Mouse (Mus musculus) bone marrow, adult 2 months (tissue): ENCODE measurements around the gene Rpl21.

Source experiments
- CTCF ChIP-seq: fragments of 200-500 bp; IDR thresholded peaks from 2 replicates; pipeline ENCODE4 v1.5.1; 2011; ENCODE audit warnings: low read length, control low read depth; ENCODE audit not compliant: control insufficient read depth, insufficient read depth
- POLR2A ChIP-seq: fragments of 200-500 bp; IDR thresholded peaks from 2 replicates; pipeline ENCODE4 v1.6.1; 2011; ENCODE audit warnings: low read depth, mild to moderate bottlenecking, control low read depth, low read length, borderline replicate concordance; ENCODE audit not compliant: control insufficient read depth

GRCm38 (mm10) chr5:146806004-146806430, 26.7 kb upstream of the Rpl21 start:
- TF ChIP-seq CTCF (no peak), POLR2A (no peak)
